In genomic region chr11:80785672-80786071, GRCm38 (mm10) we compare ENCODE assay signal across 14 mouse cellular contexts. TPM values are rescaled to one million over a fixed set of nuclear protein-coding genes. Genes with fewer than 3 reads are reported as not detected.
DNase-seq lines count a peak whose midpoint lies in the region; ATAC-seq and TF ChIP-seq lines count a peak whose summit lies in the region.
"Had no signal": no experiment of that assay in that cellular context is flagged by ENCODE, and none has a peak within 500 bp of the region (broad histone marks: within the 10 kb centered on the region; RNA-seq: fewer than 3 reads in every experiment).

No protein-coding gene starts in this region.

- no peak for DNase-seq in lung, postnatal 0 days (ENCODE audit: low spot score)
- DNase-seq in lung, adult 18-20 months = no peak
- no peak for DNase-seq in stomach, postnatal 0 days (ENCODE audit: low spot score)
- no peak for DNase-seq in forebrain, embryonic 14.5 days (ENCODE audit: low spot score)
- no peak for DNase-seq in kidney, postnatal 36 days
- DNase-seq: cerebellum, adult 8-10 months; gastrocnemius, postnatal 10 days had no signal

- peak; percentile 31 for TF ChIP-seq CTCF in lung, postnatal 0 days (IDR thresholded peaks at IDR 0.05)
- peak; percentile 44 for TF ChIP-seq CTCF in stomach, postnatal 0 days (IDR thresholded peaks at IDR 0.05; ENCODE audit: low read depth)

- no peak overlapping the region for H3K4me3 ChIP-seq in lung, postnatal 0 days (ENCODE audit: low read depth, low read length)
- H3K4me3 ChIP-seq in liver, embryonic 15.5 days (replicated peaks) = no peak overlapping the region
- H3K4me3 ChIP-seq in stomach, postnatal 0 days (ENCODE audit: low read depth, low read length) = no peak overlapping the region
- no peak overlapping the region for H3K4me3 ChIP-seq in forebrain, embryonic 14.5 days (ENCODE audit: low read depth, low read length)
- H3K4me3 ChIP-seq: forebrain, embryonic 10.5 days; lung, embryonic 15.5 days; midbrain, embryonic 12.5 days had no signal

- no peaks in the 10 kb centered on the region for H3K9me3 ChIP-seq in lung, postnatal 0 days (ENCODE audit: low read length)
- no peaks in the 10 kb centered on the region for H3K9me3 ChIP-seq in liver, embryonic 15.5 days (replicated peaks)
- no peaks in the 10 kb centered on the region for H3K9me3 ChIP-seq in stomach, postnatal 0 days (ENCODE audit: control insufficient read depth, low read length)
- no peaks in the 10 kb centered on the region for H3K9me3 ChIP-seq in forebrain, embryonic 14.5 days (replicated peaks; ENCODE audit: control insufficient read depth, low read length)
- H3K9me3 ChIP-seq: forebrain, embryonic 10.5 days; lung, embryonic 15.5 days; midbrain, embryonic 12.5 days had no signal

- H3K27ac ChIP-seq in lung, postnatal 0 days (ENCODE audit: low read length) = no peak overlapping the region
- H3K27ac ChIP-seq in liver, embryonic 15.5 days (replicated peaks) = peak overlapping the region; percentile 95
- H3K27ac ChIP-seq in stomach, postnatal 0 days (replicated peaks) = no peak overlapping the region; the same call in 1 of the 2 replicates
- no peak overlapping the region for H3K27ac ChIP-seq in forebrain, embryonic 14.5 days (ENCODE audit: low read depth, low read length)
- H3K27ac ChIP-seq: forebrain, embryonic 10.5 days; hindbrain, postnatal 0 days; lung, embryonic 15.5 days; midbrain, embryonic 12.5 days had no signal

- H3K4me1 ChIP-seq in lung, postnatal 0 days (ENCODE audit: insufficient read depth, low read depth, low read length) = no peaks in the 10 kb centered on the region
- H3K4me1 ChIP-seq in liver, embryonic 15.5 days (replicated peaks) = peaks cover 72% of the 10 kb centered on the region
- no peaks in the 10 kb centered on the region for H3K4me1 ChIP-seq in stomach, postnatal 0 days (replicated peaks; ENCODE audit: control insufficient read depth, insufficient read depth)
- no peaks in the 10 kb centered on the region for H3K4me1 ChIP-seq in forebrain, embryonic 14.5 days (ENCODE audit: control insufficient read depth, insufficient read depth, low read length)
- H3K4me1 ChIP-seq: forebrain, embryonic 10.5 days; midbrain, embryonic 12.5 days had no signal

- no peak overlapping the region for H3K9ac ChIP-seq in lung, postnatal 0 days (replicated peaks; ENCODE audit: low read depth)
- H3K9ac ChIP-seq in liver, embryonic 15.5 days = no peak overlapping the region
- no peak overlapping the region for H3K9ac ChIP-seq in stomach, postnatal 0 days (ENCODE audit: low read length)
- H3K9ac ChIP-seq in forebrain, embryonic 14.5 days (ENCODE audit: low read length) = no peak overlapping the region
- H3K9ac ChIP-seq: lung, embryonic 15.5 days; midbrain, embryonic 12.5 days had no signal

- TF ChIP-seq EP300 in lung, postnatal 0 days (IDR thresholded peaks at IDR 0.05) = no peak
- no peak for TF ChIP-seq EP300 in stomach, postnatal 0 days (optimal IDR thresholded peaks at IDR 0.05)

- no peak for ATAC-seq in lung, postnatal 0 days
- peak; percentile 89 for ATAC-seq in common myeloid progenitor, adult 5-6 weeks (replicated peaks; ENCODE audit: low read depth, poor library complexity, severe bottlenecking)
- ATAC-seq in liver, embryonic 15.5 days (ENCODE audit: insufficient read depth) = no peak
- no peak for ATAC-seq in stomach, postnatal 0 days (ENCODE audit: low FRiP score, low TSS enrichment)
- ATAC-seq in erythroid progenitor cell, adult 5-6 weeks (replicated peaks; ENCODE audit: low FRiP score, poor library complexity, severe bottlenecking) = no peak
- no peak for ATAC-seq in forebrain, embryonic 14.5 days
- ATAC-seq: hindbrain, postnatal 0 days had no signal

- H3K36me3 ChIP-seq in lung, postnatal 0 days (ENCODE audit: insufficient read depth, low read length) = no peaks in the 10 kb centered on the region
- no peaks in the 10 kb centered on the region for H3K36me3 ChIP-seq in liver, embryonic 15.5 days (replicated peaks)
- H3K36me3 ChIP-seq in stomach, postnatal 0 days (ENCODE audit: control insufficient read depth, insufficient read depth, low read length) = no peaks in the 10 kb centered on the region
- no peaks in the 10 kb centered on the region for H3K36me3 ChIP-seq in forebrain, embryonic 14.5 days (ENCODE audit: control insufficient read depth, insufficient read depth, low read length)
- H3K36me3 ChIP-seq: forebrain, embryonic 10.5 days; lung, embryonic 15.5 days; midbrain, embryonic 12.5 days had no signal

- no peaks in the 10 kb centered on the region for H3K27me3 ChIP-seq in lung, postnatal 0 days (replicated peaks; ENCODE audit: insufficient read depth, low read length)
- H3K27me3 ChIP-seq in liver, embryonic 15.5 days = no peaks in the 10 kb centered on the region
- H3K27me3 ChIP-seq in stomach, postnatal 0 days (ENCODE audit: control insufficient read depth, insufficient read depth, low read length) = no peaks in the 10 kb centered on the region
- H3K27me3 ChIP-seq in forebrain, embryonic 14.5 days (replicated peaks; ENCODE audit: control insufficient read depth, insufficient read depth, low read length) = no peaks in the 10 kb centered on the region
- H3K27me3 ChIP-seq: lung, embryonic 15.5 days; midbrain, embryonic 12.5 days had no signal

- H3K4me2 ChIP-seq in lung, postnatal 0 days (replicated peaks; ENCODE audit: low read depth, low read length) = no peak overlapping the region
- no peak overlapping the region for H3K4me2 ChIP-seq in liver, embryonic 15.5 days
- H3K4me2 ChIP-seq in stomach, postnatal 0 days (replicated peaks; ENCODE audit: low read depth) = no peak overlapping the region
- H3K4me2 ChIP-seq in forebrain, embryonic 14.5 days (ENCODE audit: low read length) = no peak overlapping the region
- H3K4me2 ChIP-seq: lung, embryonic 15.5 days; midbrain, embryonic 12.5 days had no signal

- 72% methylated on average over 5 of the region's 5 CpGs for WGBS in lung, postnatal 0 days
- WGBS in liver, embryonic 15.5 days (ENCODE audit: insufficient replicate concordance) = 34% methylated on average over 5 of the region's 5 CpGs
- WGBS in stomach, postnatal 0 days = 76% methylated on average over 5 of the region's 5 CpGs
- 87% methylated on average over 5 of the region's 5 CpGs for whole genome bisulfite sequencing in forebrain, embryonic 14.5 days

RNA-seq across cellular contexts. Expression of gene Myo1d, which starts 5.8 kb away (rescaled TPM):
- polyA plus RNA-seq in lung, postnatal 0 days (2015; fragmentation: Nextera tagmentation; extraction: Ambion mirVana) = 26.4 and 29.6 TPM in 2 replicates
- 6.6 and 7.0 TPM in 2 replicates for total RNA-seq in common myeloid progenitor, adult 5-6 weeks (2017)
- polyA plus RNA-seq in liver, embryonic 15.5 days (2015; fragmentation: Nextera tagmentation; extraction: Ambion mirVana) = 8.6 and 9.0 TPM in 2 replicates
- polyA plus RNA-seq in stomach, postnatal 0 days (2015; fragmentation: Nextera tagmentation; extraction: Ambion mirVana) = 21.6 and 24.4 TPM in 2 replicates
- total RNA-seq in erythroid progenitor cell, adult 5-6 weeks (2015; ENCODE audit: low replicate concordance) = 33.2 and 40.7 TPM in 2 replicates
- total RNA-seq in erythroid progenitor cell, adult 5-6 weeks (2017; ENCODE audit: low replicate concordance) = 21.6 and 26.4 TPM in 2 replicates
- polyA plus RNA-seq in forebrain, embryonic 14.5 days (2014; fragmentation: Nextera tagmentation; extraction: Ambion mirVana) = 1.3 and 1.6 TPM in 2 replicates

RNA-seq across cellular contexts. Expression of gene Tmem98, which starts 24.3 kb away (rescaled TPM):
- 72.1 and 82.0 TPM in 2 replicates for polyA plus RNA-seq in lung, postnatal 0 days (2015; fragmentation: Nextera tagmentation; extraction: Ambion mirVana)
- 6.5 and 7.7 TPM in 2 replicates for total RNA-seq in common myeloid progenitor, adult 5-6 weeks (2017)
- 8.3 and 9.1 TPM in 2 replicates for polyA plus RNA-seq in liver, embryonic 15.5 days (2015; fragmentation: Nextera tagmentation; extraction: Ambion mirVana)
- 126 and 129 TPM in 2 replicates for polyA plus RNA-seq in stomach, postnatal 0 days (2015; fragmentation: Nextera tagmentation; extraction: Ambion mirVana)
- total RNA-seq in erythroid progenitor cell, adult 5-6 weeks (2015; ENCODE audit: low replicate concordance) = 3.6 TPM in 1 of 2 replicates, not detected in the other
- not detected in 2 replicates for total RNA-seq in erythroid progenitor cell, adult 5-6 weeks (2017; ENCODE audit: low replicate concordance)
- polyA plus RNA-seq in forebrain, embryonic 14.5 days (2014; fragmentation: Nextera tagmentation; extraction: Ambion mirVana) = 38.3 and 43.3 TPM in 2 replicates
